Mouse (Mus musculus) lung, embryonic 16.5 days (tissue): ENCODE results near the gene Dhx37. TPM values are rescaled to one million over a fixed set of nuclear protein-coding genes. Genes with fewer than 3 reads are reported as not detected.
"Not testable (repeated sequence)": the region's sequence is repeated elsewhere in the genome, so short reads cannot be mapped to it uniquely, and the experiment has no call there.

Experiments used
- ATAC-seq: fragments of 200-750 bp; cut with Nextera tagmentation; 2 replicates; pipeline ENCODE4 v1.8.0; 2017; ENCODE audit warnings: low read depth, mild to moderate bottlenecking, moderate library complexity
- H3K27ac ChIP-seq: fragments of 300-500 bp; sonication (generic); 2 replicates; pipeline ENCODE4 v1.5.1; 2014; ENCODE audit warnings: mild to moderate bottlenecking, control low read depth, low read length
- H3K27me3 ChIP-seq: fragments of 300-500 bp; sonication (generic); 2 replicates; pipeline ENCODE4 v1.6.1; 2014; ENCODE audit warnings: low read depth, low read length, mixed read lengths; ENCODE audit not compliant: control insufficient read depth, insufficient read depth
- H3K36me3 ChIP-seq: fragments of 300-500 bp; sonication (generic); 2 replicates; pipeline ENCODE4 v1.6.1; 2014; ENCODE audit warnings: low read length; ENCODE audit not compliant: control insufficient read depth, insufficient read depth
- H3K4me1 ChIP-seq: fragments of 300-500 bp; sonication (generic); replicated peaks from 2 replicates; pipeline ENCODE4 v1.6.1; 2014; ENCODE audit warnings: low read length, mixed read lengths; ENCODE audit not compliant: control insufficient read depth, insufficient read depth
- H3K4me2 ChIP-seq: fragments of 300-500 bp; sonication (generic); 2 replicates; pipeline ENCODE4 v1.6.1; 2014; ENCODE audit warnings: low read depth, low read length, control low read depth
- H3K4me3 ChIP-seq: fragments of 300-500 bp; sonication (generic); 2 replicates; pipeline ENCODE4 v1.5.1; 2014; ENCODE audit warnings: mild to moderate bottlenecking, low read length, control low read depth
- H3K9ac ChIP-seq: fragments of 300-500 bp; sonication (generic); 2 replicates; pipeline ENCODE4 v1.6.1; 2014; ENCODE audit warnings: low read length, control low read depth
- H3K9me3 ChIP-seq: fragments of 300-500 bp; sonication (generic); 2 replicates; pipeline ENCODE4 v1.6.1; 2016; ENCODE audit warnings: low read length; ENCODE audit not compliant: control insufficient read depth
- WGBS: fragments of 180-500 bp; shearing (Covaris S2); extraction: QIAGEN DNeasy Blood & Tissue Kit; methylation state at CpG from one replicate; pipeline ENCODE4 v1.1.7; 2014; 5-methylcytosine and 5-hydroxymethylcytosine counted together
- polyA plus RNA-seq: library from polyadenylated mRNA; unstranded; fragments of >200 nt; fragmentation: Nextera tagmentation; extraction: Ambion mirVana; gene quantifications from 2 replicates; pipeline ENCODE4 v1.2.1, GENCODE M21; 2015

Dhx37 gene
- polyA plus RNA-seq, 1 experiment from 2014 or later, result 10.6 TPM

DNA sequence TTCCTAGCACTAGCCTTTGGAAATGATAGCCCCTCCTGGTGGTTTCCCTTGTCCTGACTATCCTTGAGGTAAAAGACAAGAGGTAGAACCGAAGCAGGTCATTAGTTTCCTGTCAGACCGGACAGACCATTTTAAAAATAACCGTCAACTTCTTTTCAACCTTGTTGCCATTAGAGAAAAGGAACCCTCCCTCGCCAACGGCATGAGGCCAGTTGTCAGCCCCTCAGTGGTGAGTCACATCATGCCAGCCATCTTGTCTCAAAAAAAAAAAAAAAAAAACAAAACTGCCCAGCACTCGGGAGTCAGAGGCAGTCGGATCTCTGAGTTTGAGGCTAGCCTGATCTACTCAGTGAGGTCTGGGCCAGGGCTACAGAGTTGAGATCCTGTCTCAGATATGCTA lies 33.0 kb downstream of the Dhx37 start:
- 38% methylated on average over 7 of the region's 7 CpGs for WGBS
- H3K4me3 ChIP-seq, result no peak overlapping the region
- no peak overlapping the region for H3K27ac ChIP-seq
- no peaks in the 10 kb centered on the region for H3K27me3 ChIP-seq
- no peak overlapping the region for H3K4me2 ChIP-seq
- no peaks in the 10 kb centered on the region for H3K9me3 ChIP-seq
- H3K4me1 ChIP-seq, result 0 out of 2 replicates have a peak, but pooled peaks cover 3% of the 10 kb centered on the region
- no peak overlapping the region for H3K9ac ChIP-seq
- no peaks in the 10 kb centered on the region for H3K36me3 ChIP-seq
- no peak for ATAC-seq

DNA sequence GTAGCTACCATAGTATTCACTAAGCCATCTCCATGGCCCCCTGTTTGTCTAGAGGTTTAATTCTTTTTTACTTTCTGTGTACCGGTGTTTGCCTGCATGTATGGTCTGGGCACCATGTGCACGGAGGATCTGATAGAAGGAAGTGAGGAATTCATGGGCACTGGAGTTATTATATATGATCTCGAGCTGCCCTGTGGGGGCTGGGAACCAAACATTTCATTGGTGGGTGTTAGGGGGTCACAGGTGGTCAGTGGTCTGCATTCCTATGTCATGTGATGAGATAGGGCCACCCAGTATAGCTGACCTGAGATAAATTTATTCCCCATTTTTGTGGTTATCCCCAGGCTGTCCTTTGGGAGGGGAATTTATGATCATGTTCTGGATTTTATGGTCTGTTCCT lies 38.9 kb downstream of the Dhx37 start:
- Histone ChIP-seq H3K27ac (peak overlapping the region; percentile 100; the same call in 1 of the 2 replicates), H3K9ac (no peak overlapping the region; the same call in 1 of the 2 replicates), H3K4me3 (no peak overlapping the region), H3K4me2 (peak overlapping the region; percentile 56), H3K27me3 (no peaks in the 10 kb centered on the region), H3K9me3 (no peaks in the 10 kb centered on the region), H3K36me3 (no peaks in the 10 kb centered on the region), H3K4me1 (peaks cover 35% of the 10 kb centered on the region)
- WGBS, result 55% methylated on average over 3 of the region's 3 CpGs
- no peak for ATAC-seq

DNA sequence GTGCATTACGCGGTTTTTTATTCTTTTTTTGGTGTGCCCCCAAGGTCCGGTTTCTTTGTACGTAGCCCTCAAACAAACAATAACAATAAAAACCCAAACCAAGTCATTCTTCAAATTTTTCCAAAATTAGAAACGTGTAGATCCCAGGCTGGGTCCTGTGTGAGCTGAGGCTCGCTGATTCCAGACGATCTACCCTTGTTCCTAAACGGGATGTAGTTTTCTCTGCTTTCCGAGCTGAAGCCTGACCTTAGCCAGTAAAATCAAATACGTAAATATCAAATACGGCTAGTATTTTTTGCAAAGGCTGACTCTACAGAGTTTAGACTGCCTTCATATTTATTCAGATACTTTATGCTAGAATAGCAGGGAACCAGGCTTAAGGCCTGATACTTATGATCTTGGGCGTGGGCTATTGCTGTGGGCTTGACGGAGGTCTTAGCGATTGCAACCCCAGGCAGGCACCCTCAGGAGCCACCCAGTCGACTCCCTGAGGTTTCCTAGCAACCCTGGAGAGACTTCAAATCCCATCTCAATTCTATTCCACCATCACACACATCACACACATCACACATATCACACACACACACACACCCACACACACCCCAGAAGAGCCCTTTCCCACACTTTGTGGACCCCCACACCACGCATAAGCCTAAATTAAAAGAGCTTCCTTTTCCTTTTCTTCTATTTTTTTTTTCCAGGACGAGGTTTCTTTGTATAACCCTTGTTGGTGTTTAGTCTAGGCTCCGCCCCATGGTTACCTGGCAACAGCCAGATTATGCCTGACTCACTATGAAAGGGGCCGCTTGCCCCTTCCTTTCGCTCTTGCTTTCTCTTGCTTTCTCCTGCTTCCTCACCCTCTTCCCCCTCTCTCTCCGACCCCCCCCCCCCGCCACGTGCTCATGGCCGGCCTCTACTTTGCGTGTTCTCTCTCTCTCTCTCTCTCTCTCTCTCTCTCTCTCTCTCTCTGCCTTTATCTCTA lies 40.0 kb downstream of the Dhx37 start:
- Histone ChIP-seq H3K4me2 (peak overlapping the region; percentile 56), H3K4me3 (peak overlapping the region; percentile 49), H3K9me3 (no peaks in the 10 kb centered on the region), H3K4me1 (peaks cover 35% of the 10 kb centered on the region), H3K27me3 (no peaks in the 10 kb centered on the region), H3K36me3 (no peaks in the 10 kb centered on the region), H3K9ac (peak overlapping the region; percentile 67), H3K27ac (peak overlapping the region; percentile 100)
- 0 out of 2 replicates have a peak, but pooled peaks have one; percentile 23 for ATAC-seq
- WGBS, result 5% methylated on average over 22 of the region's 25 CpGs

DNA sequence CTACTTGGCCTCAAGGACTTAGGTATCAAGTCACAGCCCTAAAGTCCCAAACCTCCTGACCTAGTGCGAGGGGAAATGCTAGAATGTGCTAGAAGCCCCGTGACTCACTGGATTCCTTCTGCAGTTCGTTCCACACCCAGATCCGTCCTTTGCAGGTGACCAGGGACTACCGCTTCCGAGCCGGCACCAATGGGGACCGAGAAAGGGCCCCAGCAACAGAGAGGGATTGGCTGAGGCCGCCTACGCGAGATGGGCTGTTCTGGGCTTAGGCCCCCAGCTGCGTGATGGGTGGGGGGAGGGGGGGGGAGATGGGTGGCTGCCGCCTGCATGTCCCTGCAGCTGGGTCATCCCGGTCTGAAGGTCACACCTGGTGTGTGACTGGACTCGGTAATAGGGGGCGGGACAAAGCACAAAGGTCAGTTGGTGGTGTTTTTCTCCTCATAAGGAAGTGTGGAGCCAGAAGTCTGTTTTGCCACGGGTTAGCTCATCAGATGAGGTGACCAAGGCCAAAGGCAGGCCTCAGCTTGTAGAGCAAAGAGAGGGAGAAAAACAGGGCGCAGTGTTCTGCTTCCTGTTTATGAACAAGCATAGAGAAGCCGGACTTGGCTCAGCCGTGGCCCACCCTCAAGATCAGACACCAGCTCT lies 40.8 kb downstream of the Dhx37 start:
- Histone ChIP-seq H3K9me3 (no peaks in the 10 kb centered on the region), H3K4me2 (peak overlapping the region; percentile 56), H3K9ac (peak overlapping the region; percentile 67), H3K36me3 (0 out of 2 replicates have a peak, but pooled peaks cover 2% of the 10 kb centered on the region), H3K27ac (peak overlapping the region; percentile 100), H3K27me3 (no peaks in the 10 kb centered on the region), H3K4me3 (peak overlapping the region; percentile 49), H3K4me1 (peaks cover 39% of the 10 kb centered on the region)
- ATAC-seq, result peak; percentile 94
- WGBS, result under 1% methylated on average over 19 of the region's 20 CpGs

DNA sequence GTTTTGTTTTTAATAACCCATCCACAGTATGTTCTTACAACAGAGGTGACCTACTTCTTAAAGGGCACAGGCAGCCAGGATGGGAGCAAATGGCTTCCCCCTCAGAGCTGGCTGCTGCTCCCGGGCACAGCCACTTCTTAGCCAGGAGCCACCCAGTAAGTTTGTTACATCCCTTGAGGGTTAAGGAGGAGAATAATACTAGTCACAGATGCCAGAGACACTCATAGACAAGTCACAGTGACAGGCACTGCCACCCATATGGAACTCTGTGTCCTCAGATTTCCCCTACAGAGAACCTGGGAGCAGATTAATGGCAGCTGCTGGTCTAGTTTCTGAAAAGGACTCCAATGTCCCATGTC lies 41.3 kb downstream of the Dhx37 start:
- 18% methylated on average over 1 of the region's 1 CpGs for WGBS
- Histone ChIP-seq H3K27ac (peak overlapping the region; percentile 100), H3K27me3 (no peaks in the 10 kb centered on the region), H3K4me3 (peak overlapping the region; percentile 49), H3K4me2 (peak overlapping the region; percentile 56), H3K36me3 (0 out of 2 replicates have a peak, but pooled peaks cover 2% of the 10 kb centered on the region), H3K9ac (peak overlapping the region; percentile 67), H3K9me3 (no peaks in the 10 kb centered on the region), H3K4me1 (peaks cover 39% of the 10 kb centered on the region)
- ATAC-seq, result peak; percentile 5; the same call in 1 of the 2 replicates

DNA sequence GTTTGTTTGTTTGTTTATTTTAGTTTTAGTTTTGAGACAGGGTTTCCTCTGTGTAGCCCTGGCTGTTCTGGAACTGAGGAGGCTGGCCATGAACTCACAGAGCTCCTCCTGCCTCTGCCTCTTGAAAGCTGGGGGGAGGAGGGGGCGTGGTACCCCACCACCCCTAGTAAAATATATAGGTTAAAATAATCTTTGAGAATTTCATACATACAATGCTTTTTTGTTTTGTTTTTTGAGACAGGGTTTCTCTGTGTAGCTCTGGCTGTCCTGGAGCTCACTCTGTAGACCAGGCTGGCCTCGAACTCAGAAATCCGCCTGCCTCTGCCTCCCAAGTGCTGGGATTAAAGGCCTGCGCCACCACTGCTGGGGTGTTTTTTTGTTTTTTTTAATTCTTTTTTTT lies 41.7 kb downstream of the Dhx37 start:
- not testable (repeated sequence) for ATAC-seq, H3K4me2 ChIP-seq, H3K27me3 ChIP-seq, H3K9ac ChIP-seq, H3K4me3 ChIP-seq, H3K9me3 ChIP-seq, H3K36me3 ChIP-seq
- Histone ChIP-seq H3K4me1 (peaks cover 39% of the 10 kb centered on the region), H3K27ac (peak overlapping the region; percentile 100)
- 92% methylated on average over 4 of the region's 4 CpGs for WGBS

DNA sequence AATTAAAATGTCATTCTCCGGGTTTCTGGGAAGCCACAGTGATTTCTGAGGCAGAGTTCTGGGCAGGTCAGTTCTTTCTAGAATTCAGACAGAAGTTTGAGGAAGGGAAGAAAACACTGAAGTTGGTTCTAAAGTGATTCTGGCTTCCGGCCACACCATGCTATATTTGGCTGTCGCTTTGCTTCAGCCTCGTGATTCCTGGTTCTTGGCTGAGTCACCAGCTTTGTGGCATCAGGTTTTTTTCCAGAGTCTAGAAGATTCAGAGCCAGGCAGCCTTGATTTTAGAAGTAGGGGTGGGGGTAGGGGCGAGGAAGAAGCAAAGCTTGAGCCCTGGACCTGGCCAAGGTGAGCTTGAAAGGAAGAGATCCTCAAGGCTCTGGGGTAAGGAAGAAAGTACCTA lies 42.3 kb downstream of the Dhx37 start:
- 47% methylated on average over 5 of the region's 5 CpGs for WGBS
- H3K27ac ChIP-seq, result peak overlapping the region; percentile 100
- no peaks in the 10 kb centered on the region for H3K27me3 ChIP-seq
- H3K4me2 ChIP-seq, result no peak overlapping the region
- H3K9ac ChIP-seq, result 0 out of 2 replicates have a peak overlapping the region, but pooled peaks have one; percentile 25
- no peaks in the 10 kb centered on the region for H3K9me3 ChIP-seq
- 0 out of 2 replicates have a peak, but pooled peaks cover 2% of the 10 kb centered on the region for H3K36me3 ChIP-seq
- no peak overlapping the region for H3K4me3 ChIP-seq
- no peak for ATAC-seq
- peaks cover 39% of the 10 kb centered on the region for H3K4me1 ChIP-seq

DNA sequence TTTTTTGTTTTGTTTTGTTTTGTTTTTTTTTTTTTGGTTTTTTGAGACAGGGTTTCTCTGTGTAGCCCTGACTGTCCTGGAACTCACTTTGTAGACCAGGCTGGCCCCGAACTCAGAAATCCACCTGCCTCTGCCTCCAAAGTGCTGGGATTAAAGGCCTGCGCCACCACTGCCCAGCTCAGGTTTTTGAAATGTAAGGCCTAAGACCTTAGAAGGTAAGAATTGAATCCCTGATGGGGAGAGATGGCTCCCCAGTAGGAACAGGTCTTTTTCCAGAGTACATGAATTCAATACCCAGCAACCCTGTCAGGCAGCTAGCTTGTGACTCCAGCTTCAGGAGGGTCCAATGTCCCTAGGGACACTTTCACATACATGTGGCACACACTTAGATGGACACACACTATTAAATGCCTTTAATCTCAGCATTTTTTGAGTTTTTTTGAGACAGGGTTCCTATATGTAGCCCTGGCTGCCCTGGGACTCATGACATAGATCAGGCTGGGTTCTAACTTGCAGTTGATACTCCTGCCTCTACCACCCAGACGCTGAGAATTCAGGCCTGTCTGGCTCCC lies 42.9 kb downstream of the Dhx37 start:
- no peak for ATAC-seq

More for the DNA sequence above, 42.9 kb downstream of the Dhx37 start:
- Histone ChIP-seq H3K27me3 (no peaks in the 10 kb centered on the region), H3K27ac (peak overlapping the region; percentile 100), H3K9ac (no peak overlapping the region), H3K4me2 (no peak overlapping the region), H3K36me3 (0 out of 2 replicates have a peak, but pooled peaks cover 2% of the 10 kb centered on the region), H3K4me3 (no peak overlapping the region), H3K4me1 (peaks cover 39% of the 10 kb centered on the region), H3K9me3 (no peaks in the 10 kb centered on the region)
- WGBS, result 85% methylated on average over 3 of the region's 3 CpGs
